Mouse (Mus musculus) spleen, postnatal 36 days (tissue): Measurements from ENCODE around the gene Lrcol1.

Source experiments
- DNase-seq, 2 experiments: peaks; one replicate each; pipeline ENCODE4 v3.0.0; 2022; ENCODE audit warnings: low spot score in 2 of 2, mixed read lengths in 1 of 2

The Lrcol1 gene

GRCm38 (mm10) chr5:110344524-110344923 is at the start of gene Lrcol1:
Gene Lrcol1, plus strand, starts transcription at chr5:110344730.
- no peak for DNase-seq

GRCm38 (mm10) chr5:110296637-110297036 is 47.9 kb upstream of the Lrcol1 start:
- no peak for DNase-seq

- DNase-seq: no peak
Measured at GRCm38 (mm10) chr5:110300591-110300990, 43.9 kb upstream of the Lrcol1 start.

GRCm38 (mm10) chr5:110308861-110309260 is 35.7 kb upstream of the Lrcol1 start:
- DNase-seq: no peak

- DNase-seq: no peak
Measured at GRCm38 (mm10) chr5:110313127-110313526, 31.4 kb upstream of the Lrcol1 start.

GRCm38 (mm10) chr5:110330508-110330907 is 14.0 kb upstream of the Lrcol1 start:
- DNase-seq: no peak

- no peak for DNase-seq
Measured at GRCm38 (mm10) chr5:110338792-110339191, 5.7 kb upstream of the Lrcol1 start.

GRCm38 (mm10) chr5:110342648-110343284 is 1.8 kb upstream of the Lrcol1 start, which contains the start of gene P2rx2:
Gene P2rx2, minus strand, starts transcription at chr5:110343212.
- peak in 1 of 2 experiments; percentile 4 for DNase-seq

GRCm38 (mm10) chr5:110345553-110345952 is 1.0 kb downstream of the Lrcol1 start:
- no peak for DNase-seq

- DNase-seq: no peak
Measured at GRCm38 (mm10) chr5:110347006-110347405, 2.5 kb downstream of the Lrcol1 start.

- no peak for DNase-seq
Measured at GRCm38 (mm10) chr5:110354716-110355115, 10.2 kb downstream of the Lrcol1 start.

GRCm38 (mm10) chr5:110357531-110358179 is 13.1 kb downstream of the Lrcol1 start:
- peak; percentile 49 to 51 for DNase-seq

GRCm38 (mm10) chr5:110361465-110361864 is 16.9 kb downstream of the Lrcol1 start:
- no peak for DNase-seq

GRCm38 (mm10) chr5:110362813-110363178 is 18.3 kb downstream of the Lrcol1 start:
- no peak for DNase-seq

- DNase-seq: peak; percentile 22 to 46
Measured at GRCm38 (mm10) chr5:110363179-110363821, 18.8 kb downstream of the Lrcol1 start.

- no peak for DNase-seq
Measured at GRCm38 (mm10) chr5:110363822-110364545, 19.5 kb downstream of the Lrcol1 start.

GRCm38 (mm10) chr5:110376802-110377433 is 32.4 kb downstream of the Lrcol1 start:
- peak; percentile 33 to 36 for DNase-seq

- no peak for DNase-seq
Measured at GRCm38 (mm10) chr5:110378181-110378583, 33.7 kb downstream of the Lrcol1 start.

GRCm38 (mm10) chr5:110379086-110379485 is 34.6 kb downstream of the Lrcol1 start:
- no peak for DNase-seq

- DNase-seq: no peak
Measured at GRCm38 (mm10) chr5:110379823-110380222, 35.3 kb downstream of the Lrcol1 start.

GRCm38 (mm10) chr5:110384491-110384890 is 40.0 kb downstream of the Lrcol1 start:
- no peak for DNase-seq

- DNase-seq: no peak
Measured at GRCm38 (mm10) chr5:110385263-110385662, 40.7 kb downstream of the Lrcol1 start.
